Mouse (Mus musculus): ENCODE results near the gene Wnt10b.

The Wnt10b gene

DNA sequence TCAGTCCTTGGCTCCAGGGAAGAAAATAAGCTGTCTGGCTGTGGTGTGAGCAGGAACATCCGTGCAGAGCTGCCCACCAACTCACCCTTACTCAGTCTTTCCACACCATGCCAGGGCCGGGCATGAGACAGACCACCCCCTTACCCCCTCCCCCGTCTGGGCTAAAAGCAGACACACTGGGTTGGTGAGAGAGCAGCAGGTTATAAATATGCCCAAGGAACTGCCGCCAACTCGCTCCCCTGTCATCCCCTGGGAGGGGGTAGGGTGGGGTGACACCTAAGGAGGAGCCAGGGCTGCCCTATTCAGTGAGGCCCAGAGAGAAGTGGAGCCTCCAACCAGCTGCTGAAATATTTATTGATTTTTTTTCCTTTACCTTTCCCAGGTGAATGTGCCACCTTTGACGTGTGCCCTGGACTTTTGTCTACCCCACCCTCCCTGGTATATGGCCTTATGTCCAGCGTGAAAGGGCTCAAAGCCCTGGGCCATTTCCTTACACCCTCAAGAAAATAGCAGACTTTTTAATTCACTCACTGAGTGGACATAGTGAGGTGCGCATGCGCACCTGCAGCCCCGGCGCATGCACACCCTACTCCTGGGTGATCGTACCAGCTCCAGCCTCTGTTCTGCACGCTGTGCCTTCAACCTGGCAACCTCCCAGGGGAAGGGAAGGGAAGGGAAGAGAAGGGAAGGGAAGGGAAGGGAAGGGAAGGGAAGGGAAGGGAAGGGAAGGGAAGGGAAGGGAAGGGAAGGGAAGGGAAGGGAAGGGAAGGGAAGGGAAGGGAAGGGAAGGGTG is 19.0 kb upstream of the Wnt10b start:
- DNase-seq: no peak

DNA sequence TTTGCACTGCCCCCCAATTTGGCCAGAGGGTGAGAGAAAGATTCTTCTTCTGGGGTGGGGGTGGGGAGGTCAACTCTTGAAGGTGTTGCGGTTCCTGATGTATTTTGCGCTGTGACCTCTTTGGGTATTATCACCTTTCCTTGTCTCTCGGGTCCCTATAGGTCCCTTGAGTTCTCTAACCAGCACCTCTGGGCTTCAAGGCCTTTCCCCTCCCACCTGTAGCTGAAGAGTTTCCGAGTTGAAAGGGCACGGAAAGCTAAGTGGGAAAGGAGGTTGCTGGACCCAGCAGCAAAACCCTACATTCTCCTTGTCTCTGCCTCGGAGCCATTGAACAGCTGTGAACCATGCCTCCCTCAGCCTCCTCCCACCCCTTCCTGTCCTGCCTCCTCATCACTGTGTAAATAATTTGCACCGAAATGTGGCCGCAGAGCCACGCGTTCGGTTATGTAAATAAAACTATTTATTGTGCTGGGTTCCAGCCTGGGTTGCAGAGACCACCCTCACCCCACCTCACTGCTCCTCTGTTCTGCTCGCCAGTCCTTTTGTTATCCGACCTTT is 15.3 kb upstream of the Wnt10b start:
- DNase-seq: no peak

DNA sequence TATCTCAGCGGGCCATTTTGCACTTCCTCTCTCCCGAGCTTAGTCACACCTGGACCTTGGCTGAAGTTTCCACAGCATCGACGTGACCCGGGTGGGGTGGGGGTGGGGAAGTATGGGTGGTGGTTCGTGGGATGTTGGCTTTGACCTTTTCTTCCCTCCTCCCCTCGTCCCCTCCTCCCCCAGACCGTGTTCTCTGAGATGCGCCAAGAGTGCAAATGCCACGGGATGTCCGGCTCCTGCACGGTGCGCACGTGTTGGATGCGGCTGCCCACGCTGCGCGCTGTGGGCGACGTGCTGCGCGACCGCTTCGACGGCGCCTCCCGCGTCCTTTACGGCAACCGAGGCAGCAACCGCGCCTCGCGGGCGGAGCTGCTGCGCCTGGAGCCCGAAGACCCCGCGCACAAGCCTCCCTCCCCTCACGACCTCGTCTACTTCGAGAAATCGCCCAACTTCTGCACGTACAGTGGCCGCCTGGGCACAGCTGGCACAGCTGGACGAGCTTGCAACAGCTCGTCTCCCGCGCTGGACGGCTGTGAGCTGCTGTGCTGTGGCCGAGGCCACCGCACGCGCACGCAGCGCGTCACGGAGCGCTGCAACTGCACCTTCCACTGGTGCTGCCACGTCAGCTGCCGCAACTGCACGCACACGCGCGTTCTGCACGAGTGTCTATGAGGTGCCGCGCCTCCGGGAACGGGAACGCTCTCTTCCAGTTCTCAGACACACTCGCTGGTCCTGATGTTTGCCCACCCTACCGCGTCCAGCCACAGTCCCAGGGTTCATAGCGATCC is 14.5 kb upstream of the Wnt10b start:
- no peak for DNase-seq

DNA sequence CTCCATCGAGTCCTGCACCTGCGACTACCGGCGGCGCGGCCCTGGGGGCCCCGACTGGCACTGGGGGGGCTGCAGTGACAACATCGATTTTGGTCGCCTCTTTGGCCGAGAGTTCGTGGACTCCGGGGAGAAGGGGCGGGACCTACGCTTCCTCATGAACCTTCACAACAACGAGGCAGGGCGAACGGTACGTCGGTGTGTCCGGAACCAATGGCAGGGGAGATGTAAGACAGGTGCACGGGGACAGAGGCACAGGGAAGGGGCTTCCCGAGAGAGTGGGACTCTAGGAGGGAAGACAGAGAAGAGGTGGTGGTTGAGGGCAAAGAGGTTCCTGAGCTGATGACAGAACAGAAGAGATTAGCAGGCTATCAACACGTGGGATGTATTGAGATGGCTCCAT is 13.8 kb upstream of the Wnt10b start:
- DNase-seq: no peak

DNA sequence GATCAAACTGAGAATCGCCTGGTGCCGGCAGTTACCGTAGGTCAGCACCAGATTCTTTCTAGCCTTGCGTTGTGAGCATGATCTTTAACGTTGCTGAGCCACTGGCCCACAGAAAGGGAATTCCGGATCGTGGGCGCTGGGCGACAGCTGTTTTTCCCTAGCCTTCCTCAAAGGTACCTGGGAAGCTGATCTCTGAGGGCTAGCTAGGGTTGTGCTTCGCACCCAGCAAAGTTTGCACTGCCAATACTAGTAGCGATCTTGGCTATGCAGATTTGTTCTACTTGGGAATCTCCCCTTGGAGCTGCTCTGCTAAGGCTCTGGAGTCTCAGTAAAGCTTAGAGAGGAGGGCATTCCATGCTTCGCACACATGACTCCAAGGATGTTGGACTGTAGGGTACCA is 13.3 kb upstream of the Wnt10b start:
- DNase-seq: no peak

DNA sequence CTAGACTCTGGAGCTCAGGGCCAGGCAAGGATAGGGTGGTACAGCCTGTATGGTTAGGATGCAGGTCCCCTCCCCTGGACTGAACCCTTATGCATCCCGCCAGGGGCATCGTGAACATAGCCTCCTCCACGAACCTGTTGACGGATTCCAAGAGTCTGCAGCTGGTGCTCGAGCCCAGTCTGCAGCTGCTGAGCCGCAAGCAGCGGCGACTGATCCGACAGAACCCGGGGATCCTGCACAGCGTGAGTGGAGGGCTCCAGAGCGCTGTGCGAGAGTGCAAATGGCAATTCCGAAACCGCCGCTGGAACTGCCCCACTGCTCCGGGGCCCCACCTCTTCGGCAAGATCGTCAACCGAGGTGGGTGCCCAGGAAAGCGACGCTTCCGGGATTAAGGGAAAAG is 12.8 kb upstream of the Wnt10b start:
- no peak for DNase-seq

DNA sequence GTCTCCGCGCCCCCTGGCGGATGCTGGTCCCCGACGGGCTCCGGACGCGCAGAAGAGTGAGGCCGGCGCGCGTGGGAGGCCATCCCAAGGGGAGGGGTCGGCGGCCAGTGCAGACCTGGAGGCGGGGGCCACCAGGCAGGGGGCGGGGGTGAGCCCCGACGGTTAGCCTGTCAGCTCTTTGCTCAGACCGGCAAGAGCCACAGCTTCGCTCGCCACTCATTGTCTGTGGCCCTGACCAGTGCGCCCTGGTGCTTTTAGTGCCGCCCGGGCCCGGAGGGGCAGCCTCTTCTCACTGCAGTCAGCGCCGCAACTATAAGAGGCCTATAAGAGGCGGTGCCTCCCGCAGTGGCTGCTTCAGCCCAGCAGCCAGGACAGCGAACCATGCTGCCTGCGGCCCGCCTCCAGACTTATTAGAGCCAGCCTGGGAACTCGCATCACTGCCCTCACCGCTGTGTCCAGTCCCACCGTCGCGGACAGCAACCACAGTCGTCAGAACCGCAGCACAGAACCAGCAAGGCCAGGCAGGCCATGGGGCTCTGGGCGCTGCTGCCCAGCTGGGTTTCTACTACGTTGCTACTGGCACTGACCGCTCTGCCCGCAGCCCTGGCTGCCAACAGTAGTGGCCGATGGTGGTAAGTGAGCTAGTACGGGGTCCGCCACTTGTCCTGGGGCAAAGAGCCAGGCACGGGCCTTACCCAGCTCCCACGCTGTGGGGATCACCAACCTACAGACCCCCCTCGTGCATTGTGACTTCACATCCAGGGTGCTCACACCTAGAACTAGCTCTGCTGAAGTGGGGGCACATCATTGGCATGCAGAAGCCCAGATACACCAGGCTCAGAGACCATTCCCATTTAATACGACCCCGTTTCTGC is 11.9 kb upstream of the Wnt10b start, which contains the start of gene Wnt1:
Wnt1 (plus strand) TSS at position 197 of the 875 bp plus-strand sequence.
- no peak for DNase-seq

DNA sequence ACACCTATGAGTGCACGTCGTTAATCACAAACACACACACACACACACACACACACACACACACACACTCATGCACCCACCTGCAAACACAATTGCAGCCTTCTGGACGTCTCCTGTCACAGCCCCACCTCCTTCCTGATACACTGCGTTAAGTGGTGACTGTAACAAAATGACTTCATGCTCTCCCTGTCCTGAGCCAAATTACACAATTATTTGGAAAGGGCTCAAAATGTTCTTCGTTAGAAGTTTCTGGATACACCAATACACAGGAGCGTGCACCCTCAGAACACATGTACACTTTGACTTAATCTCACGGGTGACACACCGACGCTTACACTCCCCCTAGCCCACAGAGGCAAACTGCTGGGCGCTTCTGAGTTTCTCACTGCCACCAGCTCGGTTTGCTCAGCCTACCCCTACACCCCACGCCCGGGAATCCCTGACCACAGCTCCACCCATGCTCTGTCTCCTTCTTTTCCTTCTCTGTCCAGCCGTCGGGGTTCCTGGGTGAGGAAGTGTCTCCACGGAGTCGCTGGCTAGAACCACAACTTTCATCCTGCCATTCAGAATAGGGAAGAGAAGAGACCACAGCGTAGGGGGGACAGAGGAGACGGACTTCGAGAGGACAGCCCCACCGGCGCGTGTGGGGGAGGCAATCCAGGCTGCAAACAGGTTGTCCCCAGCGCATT is 11.2 kb upstream of the Wnt10b start:
- no peak for DNase-seq

DNA sequence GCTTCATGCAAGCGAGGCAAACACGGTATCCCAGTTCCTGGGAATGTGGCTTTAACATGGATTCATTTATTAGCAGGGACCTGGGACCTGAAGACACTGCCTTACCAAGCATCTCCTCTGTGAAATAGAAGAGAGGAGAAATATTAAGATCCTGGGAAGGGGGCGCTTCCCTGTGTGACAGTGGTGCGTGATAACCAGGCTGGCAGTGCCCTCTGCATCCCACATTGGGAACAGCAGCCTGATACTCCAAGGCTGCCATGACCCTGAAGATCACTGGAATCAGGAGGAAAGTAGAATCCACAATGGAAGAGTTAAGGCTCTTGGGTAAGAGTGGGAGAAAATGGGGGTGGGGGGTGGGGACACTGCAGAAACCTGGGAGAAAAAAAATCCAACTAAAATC is 10.0 kb upstream of the Wnt10b start:
- no peak for DNase-seq

DNA sequence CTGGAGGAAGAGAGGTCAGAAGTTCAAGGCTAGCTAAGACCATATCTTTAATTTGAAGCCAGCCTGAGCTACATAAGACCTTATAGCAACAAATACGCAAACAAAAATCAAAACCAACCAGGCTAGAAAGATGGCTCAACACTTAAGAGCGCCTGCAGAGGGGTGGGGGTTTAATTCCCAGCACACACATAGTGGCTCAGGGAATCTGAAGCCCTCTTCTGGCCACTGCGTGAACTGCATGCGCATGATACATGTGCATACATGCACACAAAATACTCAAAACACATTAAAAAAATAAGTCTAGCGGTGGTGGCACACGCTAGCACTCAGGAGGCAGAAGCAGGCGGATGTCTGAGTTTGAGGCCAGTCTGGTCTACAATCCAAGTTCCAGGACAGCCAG is 7.8 kb upstream of the Wnt10b start:
- DNase-seq: no peak

DNA sequence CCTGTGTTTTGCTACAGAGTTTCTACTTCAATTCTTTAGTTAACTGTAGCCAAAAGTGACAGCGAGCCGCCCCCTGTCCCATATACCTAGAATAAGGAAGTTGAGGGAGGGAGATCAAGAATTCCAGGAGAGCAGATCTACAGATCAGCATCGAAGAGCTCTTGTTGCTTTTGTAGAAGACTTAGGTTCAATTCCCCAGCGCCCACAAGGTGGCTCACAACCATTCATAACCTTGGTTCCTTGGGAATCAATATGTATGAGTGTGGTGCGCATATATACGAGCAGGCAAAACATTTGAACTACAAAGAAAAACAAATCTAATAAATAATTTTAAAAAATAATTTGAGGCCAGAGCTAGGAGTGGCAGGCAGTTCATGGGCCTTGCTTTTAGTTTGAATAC is 3.2 kb upstream of the Wnt10b start:
- no peak for DNase-seq

DNA sequence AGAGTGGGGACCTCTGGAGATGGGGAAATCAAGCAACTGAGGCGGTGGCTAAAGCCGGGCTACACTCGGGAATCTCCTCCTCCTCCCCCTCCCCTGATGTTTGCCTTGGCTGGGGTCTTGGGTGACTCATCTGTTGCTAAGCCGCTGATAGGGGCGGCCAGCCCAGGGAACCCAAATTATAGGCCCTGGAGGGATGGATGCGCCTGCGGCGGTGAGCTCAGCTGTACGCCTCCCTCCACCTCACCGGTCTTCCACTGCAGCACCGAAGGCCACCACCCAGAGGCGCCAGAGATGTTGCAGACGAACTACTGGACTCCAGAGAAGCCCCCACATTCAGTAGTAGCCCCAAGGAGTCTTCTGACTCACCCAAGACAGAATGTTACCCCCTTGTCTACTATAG is 2.6 kb upstream of the Wnt10b start:
- DNase-seq: no peak

DNA sequence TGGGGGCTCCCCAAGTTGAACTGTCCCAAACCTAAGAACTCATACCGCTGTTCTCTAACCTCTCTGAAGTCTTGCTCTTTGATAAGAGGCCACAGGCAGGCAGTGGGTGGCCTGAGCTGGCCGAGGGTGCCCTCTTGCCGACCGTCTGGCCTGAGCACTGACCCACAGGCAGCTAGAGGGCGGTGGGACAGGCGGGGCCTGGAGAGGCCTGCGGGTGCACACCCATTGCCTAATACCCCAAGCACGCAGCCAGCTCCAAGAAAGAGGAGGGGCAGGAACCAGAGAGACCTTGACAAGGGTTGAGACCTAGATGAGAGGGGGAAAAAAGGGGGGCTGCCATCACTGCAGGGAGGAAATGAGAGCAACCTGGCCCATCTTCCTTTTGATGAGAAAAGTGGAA is 2.1 kb upstream of the Wnt10b start:
- DNase-seq: no peak

DNA sequence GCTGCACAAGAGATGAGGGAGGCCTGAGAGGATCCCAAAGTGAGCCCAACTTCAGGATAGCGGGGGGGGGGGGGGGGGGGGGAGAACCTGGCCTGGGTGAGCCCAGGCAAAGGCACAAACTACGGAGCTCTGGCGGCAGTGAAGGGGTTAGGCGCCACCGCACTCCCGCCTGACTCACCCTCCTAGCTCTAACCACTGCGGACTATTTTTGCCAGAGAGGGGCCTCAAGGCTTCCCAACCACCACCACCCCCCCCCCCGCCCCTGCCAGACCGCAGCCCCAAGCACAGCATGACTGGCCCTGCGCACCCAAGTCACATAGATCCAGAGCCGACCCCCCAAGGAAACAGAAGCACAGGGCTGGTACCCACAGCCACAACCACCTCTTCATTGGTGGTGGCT is 856 bp upstream of the Wnt10b start:
- DNase-seq: no peak

DNA sequence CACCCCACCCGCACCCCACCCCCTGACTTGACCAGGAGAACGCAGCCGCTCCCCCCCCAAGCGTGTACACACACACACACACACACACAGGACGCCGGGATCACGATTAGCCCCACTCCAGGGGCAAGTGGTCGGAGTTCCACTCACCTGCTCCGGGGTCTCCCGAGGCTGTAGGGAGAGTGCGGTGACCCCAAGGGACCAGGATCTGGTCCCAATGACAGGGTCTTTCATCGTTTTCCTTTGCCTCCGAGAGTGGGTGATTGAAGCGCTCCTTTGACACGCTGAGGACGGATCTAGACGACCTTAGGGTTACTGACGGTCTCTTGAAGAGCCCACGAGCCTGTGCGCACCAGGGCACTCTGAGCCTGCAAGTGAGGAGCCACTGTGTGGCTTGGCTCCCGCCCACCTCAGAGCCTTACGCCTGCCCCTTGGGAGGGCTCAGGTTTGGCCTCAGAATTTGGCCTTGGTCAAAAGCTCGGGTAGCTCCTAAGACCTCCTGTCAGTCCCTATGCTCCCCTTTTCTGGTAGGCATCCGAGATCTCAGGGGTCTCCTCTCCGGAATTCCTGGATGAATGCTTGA is 331 bp upstream of the Wnt10b start:
- DNase-seq: no peak

DNA sequence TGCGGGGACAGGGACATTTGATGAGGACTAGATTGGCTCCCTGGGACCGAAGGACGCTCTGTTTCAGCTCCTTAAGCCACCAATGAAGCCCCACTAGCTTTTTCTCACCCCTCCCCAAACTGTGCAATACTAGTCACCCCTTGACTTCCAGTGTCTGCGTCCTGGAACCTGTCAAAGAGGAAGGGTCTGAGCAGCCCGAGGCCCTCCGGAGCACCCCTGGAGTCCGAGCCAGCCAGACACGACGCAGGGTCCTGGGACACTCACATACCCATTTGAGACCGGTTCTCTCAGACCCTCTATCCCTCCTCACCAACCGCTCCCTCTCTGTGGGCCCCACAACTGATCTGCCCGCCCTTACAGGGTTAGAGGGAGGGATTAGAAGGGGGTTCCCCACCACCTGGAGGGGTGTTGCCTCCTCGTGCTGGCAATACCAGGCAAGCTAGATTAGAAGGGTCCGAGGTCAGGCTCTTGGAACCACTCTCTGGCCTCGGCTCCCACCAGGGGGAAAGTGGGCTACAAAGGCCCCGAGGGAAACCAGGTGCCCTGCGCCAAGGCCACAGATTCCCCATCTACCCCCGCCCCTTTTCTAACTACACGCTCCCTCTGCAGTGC is 839 bp downstream of the Wnt10b start:
- DNase-seq: no peak

DNA sequence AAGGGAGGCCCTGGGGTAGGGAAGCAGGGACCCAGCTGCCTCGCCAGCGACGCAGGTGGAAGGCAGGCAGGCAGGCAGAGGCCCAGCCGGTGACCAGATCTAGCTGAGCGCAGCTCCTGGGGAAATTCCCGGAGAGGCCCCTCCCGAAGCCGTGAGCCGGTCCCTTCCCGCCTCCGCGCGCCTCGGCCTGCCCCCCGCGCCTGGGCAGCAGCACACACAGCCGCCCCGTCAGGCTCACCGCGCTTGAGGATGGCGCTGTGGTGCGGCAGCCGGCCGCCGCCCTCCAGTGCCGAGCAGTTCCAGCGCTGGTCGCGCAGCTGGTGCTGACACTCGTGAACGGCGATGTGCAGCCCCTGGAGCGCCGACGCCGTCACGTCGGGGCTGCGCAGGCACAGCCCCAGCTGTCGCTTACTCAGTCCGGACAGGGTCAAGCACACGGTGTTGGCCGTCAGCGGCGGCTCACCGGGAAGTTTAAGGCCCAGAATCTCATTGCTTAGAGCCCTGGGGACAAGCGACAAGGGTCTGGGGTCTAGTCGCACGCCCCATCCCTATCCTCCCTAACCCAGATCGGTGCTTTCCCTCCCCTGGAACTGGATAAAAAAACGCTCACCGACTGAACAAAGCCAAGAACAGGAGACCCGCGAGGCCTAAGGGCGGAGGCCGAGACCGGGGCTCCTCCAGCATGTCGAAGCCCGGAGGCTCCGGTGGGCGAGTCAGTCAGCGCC is 1.5 kb downstream of the Wnt10b start:
- peak; percentile 21 for DNase-seq

DNA sequence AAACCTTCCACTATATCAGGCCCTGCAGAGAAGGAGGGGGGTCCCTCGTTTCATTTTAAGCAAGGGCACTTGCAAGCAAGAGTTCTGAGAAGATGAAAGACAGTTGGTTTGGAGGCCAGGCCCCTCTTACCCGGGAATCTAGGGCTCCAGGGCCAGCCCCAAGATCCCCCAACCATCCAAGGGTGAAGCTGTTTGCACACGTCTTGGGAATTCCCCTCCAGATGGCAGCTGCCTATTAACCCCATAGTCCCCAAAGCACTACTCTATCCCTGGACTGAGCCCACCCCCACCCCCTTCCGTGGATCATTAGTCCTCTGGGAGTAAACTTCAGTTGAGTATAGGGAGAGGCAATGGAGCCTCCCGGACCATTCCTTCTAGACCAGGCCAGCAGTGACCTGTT is 2.4 kb downstream of the Wnt10b start:
- DNase-seq: no peak

DNA sequence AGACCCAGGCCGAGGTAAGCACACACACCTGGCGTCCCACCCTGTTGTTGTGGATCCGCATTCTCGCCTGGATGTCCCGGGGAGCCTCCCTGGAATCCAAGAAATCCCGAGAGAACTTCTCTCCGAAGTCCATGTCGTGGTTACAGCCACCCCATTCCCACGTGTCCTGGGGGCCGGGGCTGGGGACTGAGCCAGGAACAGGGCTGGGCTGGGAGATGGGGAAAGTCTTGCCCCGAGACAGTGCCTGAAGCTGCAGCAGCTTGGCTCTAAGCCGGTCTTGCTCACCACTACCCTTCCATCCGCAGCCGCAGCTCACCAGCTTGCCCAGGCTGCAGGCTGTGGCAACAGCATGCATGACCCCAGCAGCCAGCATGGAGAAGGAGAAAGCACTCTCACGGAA is 3.9 kb downstream of the Wnt10b start:
- no peak for DNase-seq

DNA sequence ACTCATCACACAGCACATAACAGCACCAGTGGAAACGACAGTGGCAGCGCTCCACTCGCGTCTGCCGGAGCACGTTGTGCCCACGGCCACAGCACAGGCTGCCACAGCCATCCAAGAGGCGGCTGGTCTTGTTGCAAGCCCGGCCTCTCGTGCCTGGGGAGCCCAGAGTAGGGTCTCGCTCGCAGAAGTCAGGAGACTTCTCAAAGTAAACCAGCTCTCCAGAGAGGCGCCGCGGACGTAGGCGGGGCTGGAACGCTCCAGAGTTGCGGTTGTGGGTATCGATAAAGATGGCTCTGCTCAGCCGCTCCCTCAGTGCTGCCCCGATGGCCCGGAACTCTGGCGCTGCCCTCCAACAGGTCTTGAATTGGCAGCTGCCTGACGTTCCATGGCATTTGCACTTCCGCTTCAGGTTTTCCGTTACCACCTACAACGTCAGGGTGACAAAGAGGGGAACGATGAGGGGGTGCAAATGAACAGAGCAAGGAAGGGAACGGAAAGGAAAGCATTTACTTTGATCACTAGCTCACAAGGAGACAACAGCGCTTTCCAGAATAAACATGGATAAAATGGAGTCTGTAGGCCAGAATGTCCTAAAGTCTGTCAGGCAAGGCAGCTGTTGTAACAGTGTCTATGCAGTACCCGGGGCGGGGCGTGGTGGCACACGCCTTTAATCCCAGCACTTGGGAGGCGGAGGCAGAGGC is 5.3 kb downstream of the Wnt10b start:
- DNase-seq: no peak

Measured in kidney, adult 11 months (tissue).